Mouse (Mus musculus) layer of hippocampus, adult 2 months (tissue): ENCODE data around the gene Cacnb4. TPM values are rescaled to one million over a fixed set of nuclear protein-coding genes. Genes with fewer than 3 reads are reported as not detected.
A peak's percentile ranks its signal among the peaks of the same experiment; 100 is the strongest.

Experiments used
- DNase-seq, 2 experiments: peaks; one replicate each; pipeline ENCODE4 v3.0.0; 2022; ENCODE audit warnings: low spot score in 2 of 2
- H3K27ac ChIP-seq: fragments of 200-600 bp; 2 replicates; pipeline ENCODE4 v1.8.1; 2022
- H3K4me3 ChIP-seq: fragments of 200-600 bp; 2 replicates; pipeline ENCODE4 v1.8.1; 2022; ENCODE audit warnings: mild to moderate bottlenecking
- CTCF ChIP-seq: fragments of 200-600 bp; conservative IDR thresholded peaks from 2 replicates; pipeline ENCODE4 v1.8.1; 2022; ENCODE audit warnings: antibody characterized with exemption, mild to moderate bottlenecking, moderate library complexity
- total RNA-seq, 2 experiments: library from RNA; stranded (reverse); gene quantifications; 2 replicates each; pipeline ENCODE4 v1.2.3; 2021

Cacnb4 gene
- total RNA-seq, 2 experiments from 2014 or later: 69.7 to 81.2 TPM

- Histone ChIP-seq H3K27ac (no peak overlapping the region), H3K4me3 (no peak overlapping the region)
- DNase-seq: no peak
- no peak for TF ChIP-seq CTCF
Observed at GRCm38 (mm10) chr2:52568131-52568530, 108.5 kb downstream of the Cacnb4 start.

GRCm38 (mm10) chr2:52567421-52567820 is 109.2 kb downstream of the Cacnb4 start:
- H3K4me3 ChIP-seq: no peak overlapping the region
- no peak for DNase-seq
- TF ChIP-seq CTCF: no peak
- no peak overlapping the region for H3K27ac ChIP-seq

- Histone ChIP-seq H3K4me3 (no peak overlapping the region), H3K27ac (no peak overlapping the region)
- TF ChIP-seq CTCF: no peak
- no peak for DNase-seq
Observed at GRCm38 (mm10) chr2:52563277-52563676, 113.4 kb downstream of the Cacnb4 start.

GRCm38 (mm10) chr2:52562356-52562755 is 114.3 kb downstream of the Cacnb4 start:
- DNase-seq: no peak
- TF ChIP-seq CTCF: no peak
- H3K27ac ChIP-seq: no peak overlapping the region
- no peak overlapping the region for H3K4me3 ChIP-seq

- H3K4me3 ChIP-seq: no peak overlapping the region
- no peak for TF ChIP-seq CTCF
Observed at GRCm38 (mm10) chr2:52561137-52561536, 115.5 kb downstream of the Cacnb4 start.

DNA sequence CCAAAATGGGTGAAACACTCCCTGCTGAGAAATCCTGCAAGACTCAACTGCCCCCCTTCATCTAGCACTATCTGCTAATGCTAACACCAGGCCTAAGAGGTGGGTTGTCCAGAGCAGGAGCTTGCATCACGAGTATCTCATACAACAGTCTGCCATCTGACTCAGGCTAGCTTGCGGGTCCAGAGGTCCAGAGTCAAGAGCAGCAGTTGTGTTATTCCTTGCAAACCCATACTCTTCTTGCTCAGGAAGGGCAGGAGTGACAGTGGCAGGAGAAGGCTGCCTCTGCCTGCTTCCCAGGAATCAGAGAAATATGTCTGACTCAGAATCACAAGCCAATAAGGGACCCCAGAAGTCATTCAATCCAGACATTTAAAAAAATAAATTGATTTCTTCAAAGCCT is 116.4 kb downstream of the Cacnb4 start:
- Histone ChIP-seq H3K27ac (no peak overlapping the region), H3K4me3 (no peak overlapping the region)
- no peak for TF ChIP-seq CTCF
- no peak for DNase-seq

More at GRCm38 (mm10) chr2:52561137-52561536, 115.5 kb downstream of the Cacnb4 start:
- H3K27ac ChIP-seq: no peak overlapping the region
- no peak for DNase-seq

GRCm38 (mm10) chr2:52558411-52558810 is 118.2 kb downstream of the Cacnb4 start:
- DNase-seq: peak; percentile 70 to 86
- Histone ChIP-seq H3K27ac (peak overlapping the region; percentile 94), H3K4me3 (peak overlapping the region; percentile 73)
- TF ChIP-seq CTCF: no peak

DNA sequence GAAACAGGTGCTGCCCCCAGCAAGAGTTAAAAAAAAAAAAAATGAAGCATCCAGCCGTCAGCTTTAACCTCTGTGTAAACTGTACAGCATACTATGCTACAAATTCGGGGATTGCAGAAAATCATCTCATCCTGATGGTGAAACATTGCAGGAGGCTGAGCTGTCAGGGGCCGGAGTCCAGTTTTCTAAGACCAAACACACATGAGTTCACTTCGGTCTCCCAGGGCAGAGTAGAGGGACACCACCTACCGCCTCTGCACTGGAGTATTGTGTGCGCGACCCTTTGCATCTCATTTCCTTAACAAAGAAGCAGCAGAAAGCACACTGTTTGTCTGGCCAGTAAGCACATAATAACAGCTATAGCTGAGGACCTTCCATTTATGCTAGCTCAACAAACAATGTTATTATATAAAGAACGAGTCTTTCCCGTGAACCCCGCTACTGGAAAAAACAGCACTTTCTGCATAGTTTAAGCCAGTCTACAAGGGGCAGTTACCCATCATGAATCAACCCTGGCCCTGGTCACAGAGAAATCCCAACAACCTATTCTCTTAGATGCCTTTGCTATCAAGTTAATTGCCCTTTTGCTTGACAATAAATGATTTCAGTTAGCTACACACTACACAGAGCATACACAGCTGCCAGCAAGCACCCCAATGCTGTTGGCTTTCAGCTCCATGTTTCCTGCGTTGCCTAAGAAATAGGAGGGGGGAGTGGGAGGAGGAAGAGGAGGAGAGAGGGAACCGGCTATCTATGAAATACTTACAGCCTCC is 118.9 kb downstream of the Cacnb4 start:
- no peak for TF ChIP-seq CTCF
- peak overlapping the region; percentile 94 for H3K27ac ChIP-seq
- peak overlapping the region; percentile 73 for H3K4me3 ChIP-seq
- peak; percentile 37 to 45 for DNase-seq

GRCm38 (mm10) chr2:52556961-52557326 is 119.7 kb downstream of the Cacnb4 start:
- Histone ChIP-seq H3K4me3 (peak overlapping the region; percentile 73), H3K27ac (peak overlapping the region; percentile 94)
- no peak for DNase-seq
- no peak for TF ChIP-seq CTCF

- Histone ChIP-seq H3K27ac (peak overlapping the region; percentile 94), H3K4me3 (peak overlapping the region; percentile 73)
- no peak for TF ChIP-seq CTCF
- DNase-seq: peak in 1 of 2 experiments; percentile 24
Observed at GRCm38 (mm10) chr2:52556298-52556960, 120.2 kb downstream of the Cacnb4 start.

- Histone ChIP-seq H3K27ac (no peak overlapping the region), H3K4me3 (no peak overlapping the region)
- DNase-seq: no peak
- TF ChIP-seq CTCF: no peak
Observed at GRCm38 (mm10) chr2:52548401-52548800, 128.2 kb downstream of the Cacnb4 start.

DNA sequence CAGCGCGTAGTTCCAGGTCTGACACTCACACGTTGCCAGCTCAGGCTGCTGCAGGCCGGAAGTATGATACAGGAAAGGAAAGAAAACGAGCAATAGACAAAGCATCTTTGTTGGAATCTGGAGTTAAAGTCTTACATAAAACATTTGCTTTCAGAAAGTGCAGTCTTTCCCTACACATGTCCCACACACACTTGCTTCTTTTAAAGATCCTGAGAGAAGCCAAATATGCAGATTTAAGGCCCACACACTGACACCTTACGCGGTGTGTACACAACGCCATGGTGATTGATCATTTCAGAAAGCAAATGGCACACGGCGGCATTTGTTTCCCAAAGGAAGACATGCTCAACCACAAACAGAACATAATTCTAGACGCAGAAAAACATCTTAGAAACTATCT is 129.3 kb downstream of the Cacnb4 start:
- no peak for DNase-seq
- H3K4me3 ChIP-seq: no peak overlapping the region
- TF ChIP-seq CTCF: no peak
- H3K27ac ChIP-seq: no peak overlapping the region

DNA sequence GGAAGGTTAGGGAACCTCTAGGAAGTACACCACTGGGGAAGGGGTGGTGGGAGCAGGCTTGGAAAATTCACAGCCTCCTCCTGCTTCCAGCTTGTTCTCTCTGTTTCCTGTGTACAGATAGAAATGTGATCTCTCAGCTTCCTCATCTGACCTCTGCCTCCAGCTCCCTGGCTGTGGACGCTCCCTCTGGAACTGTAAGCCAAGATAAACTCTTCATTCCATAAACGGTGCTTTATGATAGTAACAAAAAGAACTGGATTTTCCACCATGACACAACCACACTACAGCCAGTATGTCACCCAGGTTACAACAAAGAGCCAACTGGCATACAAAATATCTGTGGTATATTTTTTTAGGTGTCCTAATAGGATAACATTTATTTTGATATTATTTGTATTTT is 132.1 kb downstream of the Cacnb4 start:
- Histone ChIP-seq H3K4me3 (no peak overlapping the region), H3K27ac (no peak overlapping the region)
- no peak for DNase-seq
- TF ChIP-seq CTCF: no peak

GRCm38 (mm10) chr2:52541068-52541467 is 135.6 kb downstream of the Cacnb4 start:
- no peak overlapping the region for H3K4me3 ChIP-seq
- H3K27ac ChIP-seq: no peak overlapping the region
- TF ChIP-seq CTCF: no peak
- DNase-seq: no peak
